Mouse (Mus musculus) kidney, embryonic 16.5 days (tissue): ENCODE results near the gene Aifm3. TPM values are rescaled to one million over a fixed set of nuclear protein-coding genes. Genes with fewer than 3 reads are reported as not detected.
"Not testable (repeated sequence)": the region's sequence is repeated elsewhere in the genome, so short reads cannot be mapped to it uniquely, and the experiment has no call there.

Source experiments
- ATAC-seq: fragments of 200-750 bp; cut with Nextera tagmentation; 2 replicates; pipeline ENCODE4 v1.8.0; 2017; ENCODE audit warnings: moderate TSS enrichment; ENCODE audit not compliant: low FRiP score, low TSS enrichment
- H3K27ac ChIP-seq: fragments of 300-500 bp; sonication (generic); 2 replicates; pipeline ENCODE4 v1.5.1; 2014; ENCODE audit warnings: low read length
- H3K27me3 ChIP-seq: fragments of 300-500 bp; sonication (generic); 2 replicates; pipeline ENCODE4 v1.6.1; 2014; ENCODE audit warnings: low read length, control low read depth, mixed read lengths; ENCODE audit not compliant: insufficient read depth
- H3K36me3 ChIP-seq: fragments of 300-500 bp; sonication (generic); 2 replicates; pipeline ENCODE4 v1.6.1; 2014; ENCODE audit warnings: low read length, control low read depth, mixed read lengths; ENCODE audit not compliant: insufficient read depth
- H3K4me1 ChIP-seq: fragments of 300-500 bp; sonication (generic); 2 replicates; pipeline ENCODE4 v1.6.1; 2014; ENCODE audit warnings: low read length, control low read depth, mixed read lengths; ENCODE audit not compliant: insufficient read depth
- H3K4me2 ChIP-seq: fragments of 300-500 bp; sonication (generic); replicated peaks from 2 replicates; pipeline ENCODE4 v1.6.1; 2014; ENCODE audit warnings: low read depth, low read length
- H3K4me3 ChIP-seq: fragments of 300-500 bp; sonication (generic); 2 replicates; pipeline ENCODE4 v1.5.1; 2014; ENCODE audit warnings: mild to moderate bottlenecking, low read length
- H3K9ac ChIP-seq: fragments of 300-500 bp; sonication (generic); replicated peaks from 2 replicates; pipeline ENCODE4 v1.6.1; 2014; ENCODE audit warnings: low read length
- H3K9me3 ChIP-seq: fragments of 300-500 bp; sonication (generic); 2 replicates; pipeline ENCODE4 v1.6.1; 2016; ENCODE audit warnings: low read length, control low read depth
- WGBS: fragments of 180-500 bp; shearing (Covaris S2); extraction: QIAGEN DNeasy Blood & Tissue Kit; methylation state at CpG from one replicate; pipeline ENCODE4 v1.1.7; 2014; 5-methylcytosine and 5-hydroxymethylcytosine counted together
- polyA plus RNA-seq: library from polyadenylated mRNA; unstranded; fragments of >200 nt; fragmentation: Nextera tagmentation; extraction: Ambion mirVana; gene quantifications from 2 replicates; pipeline ENCODE4 v1.2.1, GENCODE M21; 2015

Aifm3 gene
- polyA plus RNA-seq, 1 experiment from 2014 or later: 3.4 TPM

GRCm38 (mm10) chr16:17532676-17533329 lies 43.4 kb downstream of the Aifm3 start:
- 75% methylated on average over 14 of the region's 14 CpGs for WGBS
- Histone ChIP-seq H3K9me3 (no peaks in the 10 kb centered on the region), H3K27me3 (no peaks in the 10 kb centered on the region)

GRCm38 (mm10) chr16:17536584-17536983 lies 47.2 kb downstream of the Aifm3 start:
- no peak overlapping the region for H3K4me3 ChIP-seq
- ATAC-seq: no peak
- no peak overlapping the region for H3K27ac ChIP-seq
- H3K36me3 ChIP-seq: no peaks in the 10 kb centered on the region
- H3K9me3 ChIP-seq: no peaks in the 10 kb centered on the region
- no peak overlapping the region for H3K9ac ChIP-seq
- H3K4me1 ChIP-seq: peaks cover 4% of the 10 kb centered on the region
- H3K4me2 ChIP-seq: no peak overlapping the region
- WGBS: 89% methylated on average over 3 of the region's 3 CpGs
- H3K27me3 ChIP-seq: no peaks in the 10 kb centered on the region

More at GRCm38 (mm10) chr16:17532676-17533329, 43.4 kb downstream of the Aifm3 start:
- H3K4me2 ChIP-seq: no peak overlapping the region
- H3K4me1 ChIP-seq: peaks cover 19% of the 10 kb centered on the region
- no peak overlapping the region for H3K27ac ChIP-seq
- no peak for ATAC-seq
- H3K4me3 ChIP-seq: no peak overlapping the region
- H3K9ac ChIP-seq: no peak overlapping the region
- peaks cover 11% of the 10 kb centered on the region for H3K36me3 ChIP-seq

- no peak for ATAC-seq
- Histone ChIP-seq H3K9ac (no peak overlapping the region), H3K4me3 (no peak overlapping the region), H3K27me3 (no peaks in the 10 kb centered on the region), H3K4me2 (no peak overlapping the region), H3K9me3 (no peaks in the 10 kb centered on the region), H3K4me1 (no peaks in the 10 kb centered on the region), H3K27ac (no peak overlapping the region), H3K36me3 (no peaks in the 10 kb centered on the region)
- WGBS: 71% methylated on average over 2 of the region's 2 CpGs
Measured at GRCm38 (mm10) chr16:17542632-17543031, 53.2 kb downstream of the Aifm3 start.

- Histone ChIP-seq H3K4me2 (no peak overlapping the region), H3K4me3 (no peak overlapping the region), H3K27me3 (no peaks in the 10 kb centered on the region), H3K9me3 (no peaks in the 10 kb centered on the region), H3K27ac (no peak overlapping the region), H3K36me3 (no peaks in the 10 kb centered on the region), H3K9ac (no peak overlapping the region), H3K4me1 (peaks cover 16% of the 10 kb centered on the region)
- no peak for ATAC-seq
- WGBS: 81% methylated on average over 7 of the region's 7 CpGs
Measured at GRCm38 (mm10) chr16:17552837-17553236, 63.4 kb downstream of the Aifm3 start.

- WGBS: 9% methylated on average over 18 of the region's 18 CpGs
- H3K27ac ChIP-seq: 0 out of 2 replicates have a peak overlapping the region, but pooled peaks have one; percentile 40
- H3K27me3 ChIP-seq: no peaks in the 10 kb centered on the region
- H3K4me2 ChIP-seq: peak overlapping the region; percentile 54
- no peaks in the 10 kb centered on the region for H3K36me3 ChIP-seq
- H3K9ac ChIP-seq: peak overlapping the region; percentile 41
- no peaks in the 10 kb centered on the region for H3K9me3 ChIP-seq
- peaks cover 27% of the 10 kb centered on the region for H3K4me1 ChIP-seq
- ATAC-seq: peak; percentile 90
- H3K4me3 ChIP-seq: peak overlapping the region; percentile 16; the same call in 1 of the 2 replicates
Measured at GRCm38 (mm10) chr16:17553910-17554685, 64.7 kb downstream of the Aifm3 start.

GRCm38 (mm10) chr16:17554702-17555101 lies 65.3 kb downstream of the Aifm3 start:
- 33% methylated on average over 4 of the region's 4 CpGs for WGBS
- not testable (repeated sequence) for ATAC-seq, H3K9ac ChIP-seq, H3K9me3 ChIP-seq, H3K4me2 ChIP-seq, H3K27ac ChIP-seq, H3K36me3 ChIP-seq, H3K27me3 ChIP-seq, H3K4me3 ChIP-seq
- H3K4me1 ChIP-seq: peaks cover 30% of the 10 kb centered on the region

- H3K4me3 ChIP-seq: no peak overlapping the region
- no peak for ATAC-seq
- H3K4me2 ChIP-seq: no peak overlapping the region
- H3K27ac ChIP-seq: no peak overlapping the region
- no peaks in the 10 kb centered on the region for H3K36me3 ChIP-seq
- H3K4me1 ChIP-seq: peaks cover 39% of the 10 kb centered on the region
- WGBS: 80% methylated on average over 4 of the region's 4 CpGs
- H3K9ac ChIP-seq: no peak overlapping the region
- no peaks in the 10 kb centered on the region for H3K27me3 ChIP-seq
- no peaks in the 10 kb centered on the region for H3K9me3 ChIP-seq
Measured at GRCm38 (mm10) chr16:17556180-17556579, 66.8 kb downstream of the Aifm3 start.

GRCm38 (mm10) chr16:17556907-17557306 lies 67.5 kb downstream of the Aifm3 start:
- Histone ChIP-seq H3K27me3 (no peaks in the 10 kb centered on the region), H3K4me2 (no peak overlapping the region), H3K9me3 (no peaks in the 10 kb centered on the region), H3K36me3 (no peaks in the 10 kb centered on the region), H3K27ac (no peak overlapping the region), H3K9ac (no peak overlapping the region), H3K4me3 (no peak overlapping the region), H3K4me1 (peaks cover 46% of the 10 kb centered on the region)
- 51% methylated on average over 4 of the region's 4 CpGs for WGBS
- ATAC-seq: no peak
